Mouse (Mus musculus) neural tube, embryonic 11.5 days (tissue): ENCODE measurements around the gene Jmjd1c. TPM values are rescaled to one million over a fixed set of nuclear protein-coding genes. Genes with fewer than 3 reads are reported as not detected.

ENCODE experiments used
- ATAC-seq: fragments of 200-750 bp; cut with Nextera tagmentation; 2 replicates; pipeline ENCODE4 v1.8.0; 2017; ENCODE audit warnings: moderate number of reproducible peaks, mild to moderate bottlenecking, moderate TSS enrichment, moderate library complexity; ENCODE audit not compliant: insufficient read depth, low FRiP score, low TSS enrichment
- DNase-seq: peaks from one replicate; pipeline ENCODE4 v3.0.0-alpha.2; 2015; ENCODE audit warnings: low spot score
- H3K27ac ChIP-seq: fragments of 300-500 bp; sonication (generic); 2 replicates; pipeline ENCODE4 v1.5.1; 2014; ENCODE audit warnings: low read depth, mild to moderate bottlenecking, low read length
- H3K27me3 ChIP-seq: fragments of 300-500 bp; sonication (generic); 2 replicates; pipeline ENCODE4 v1.6.1; 2014; ENCODE audit warnings: mild to moderate bottlenecking, low read length, mixed read lengths; ENCODE audit not compliant: control insufficient read depth, insufficient read depth
- H3K36me3 ChIP-seq: fragments of 300-500 bp; sonication (generic); 2 replicates; pipeline ENCODE4 v1.6.1; 2014; ENCODE audit warnings: mild to moderate bottlenecking, low read length, moderate library complexity, mixed read lengths; ENCODE audit not compliant: control insufficient read depth, insufficient read depth
- H3K4me1 ChIP-seq: fragments of 300-500 bp; sonication (generic); 2 replicates; pipeline ENCODE4 v1.6.1; 2014; ENCODE audit warnings: low read length, mixed read lengths; ENCODE audit not compliant: control insufficient read depth, insufficient read depth
- H3K4me2 ChIP-seq: fragments of 300-500 bp; sonication (generic); 2 replicates; pipeline ENCODE4 v1.6.1; 2014; ENCODE audit warnings: low read depth, mild to moderate bottlenecking, moderate library complexity
- H3K4me3 ChIP-seq: fragments of 300-500 bp; sonication (generic); 2 replicates; pipeline ENCODE4 v1.5.1; 2014; ENCODE audit warnings: low read depth, low read length
- H3K9ac ChIP-seq: fragments of 300-500 bp; sonication (generic); 2 replicates; pipeline ENCODE4 v1.6.1; 2014; ENCODE audit warnings: mild to moderate bottlenecking, low read length
- H3K9me3 ChIP-seq: fragments of 300-500 bp; sonication (generic); 2 replicates; pipeline ENCODE4 v1.6.1; 2016; ENCODE audit warnings: low read length; ENCODE audit not compliant: control insufficient read depth
- WGBS: fragments of 180-500 bp; shearing (Covaris S2); extraction: QIAGEN DNeasy Blood & Tissue Kit; methylation state at CpG from one replicate; pipeline ENCODE4 v1.1.7; 2014; 5-methylcytosine and 5-hydroxymethylcytosine counted together
- polyA plus RNA-seq: library from polyadenylated mRNA; unstranded; fragments of >200 nt; fragmentation: Nextera tagmentation; extraction: Ambion mirVana; gene quantifications from 2 replicates; pipeline ENCODE4 v1.2.1, GENCODE M21; 2014

The Jmjd1c gene
- polyA plus RNA-seq, 1 experiment from 2014 or later: 47.6 TPM

- Histone ChIP-seq H3K27ac (no peak overlapping the region), H3K9me3 (no peaks in the 10 kb centered on the region), H3K4me1 (no peaks in the 10 kb centered on the region), H3K9ac (no peak overlapping the region), H3K4me2 (no peak overlapping the region), H3K4me3 (no peak overlapping the region), H3K36me3 (no peaks in the 10 kb centered on the region), H3K27me3 (no peaks in the 10 kb centered on the region)
- WGBS: 97% methylated on average over 2 of the region's 2 CpGs
- no peak for DNase-seq
- no peak for ATAC-seq
Measured at GRCm38 (mm10) chr10:67207931-67208330, 112.0 kb downstream of the Jmjd1c start.

- WGBS: 77% methylated on average over 4 of the region's 4 CpGs
- Histone ChIP-seq H3K36me3 (no peaks in the 10 kb centered on the region), H3K9me3 (no peaks in the 10 kb centered on the region)
Measured at GRCm38 (mm10) chr10:67209916-67210675, 114.2 kb downstream of the Jmjd1c start.

GRCm38 (mm10) chr10:67212031-67212430 is 116.1 kb downstream of the Jmjd1c start:
- H3K9me3 ChIP-seq: no peaks in the 10 kb centered on the region
- no peak overlapping the region for H3K4me3 ChIP-seq
- no peaks in the 10 kb centered on the region for H3K27me3 ChIP-seq
- no peak overlapping the region for H3K9ac ChIP-seq
- ATAC-seq (no peak), DNase-seq (no peak)
- no peaks in the 10 kb centered on the region for H3K36me3 ChIP-seq
- H3K4me2 ChIP-seq: no peak overlapping the region
- H3K27ac ChIP-seq: no peak overlapping the region
- WGBS: 96% methylated on average over 5 of the region's 5 CpGs
- H3K4me1 ChIP-seq: no peaks in the 10 kb centered on the region

More at GRCm38 (mm10) chr10:67209916-67210675, 114.2 kb downstream of the Jmjd1c start:
- ATAC-seq: no peak
- no peak overlapping the region for H3K27ac ChIP-seq
- H3K27me3 ChIP-seq: no peaks in the 10 kb centered on the region
- no peaks in the 10 kb centered on the region for H3K4me1 ChIP-seq
- no peak overlapping the region for H3K4me3 ChIP-seq
- no peak overlapping the region for H3K4me2 ChIP-seq
- H3K9ac ChIP-seq: no peak overlapping the region
- no peak for DNase-seq

GRCm38 (mm10) chr10:67213720-67214119 is 117.8 kb downstream of the Jmjd1c start:
- Histone ChIP-seq H3K27me3 (no peaks in the 10 kb centered on the region), H3K36me3 (no peaks in the 10 kb centered on the region), H3K27ac (no peak overlapping the region), H3K4me2 (no peak overlapping the region), H3K4me3 (no peak overlapping the region), H3K9me3 (no peaks in the 10 kb centered on the region), H3K4me1 (no peaks in the 10 kb centered on the region), H3K9ac (no peak overlapping the region)
- 67% methylated on average over 1 of the region's 1 CpGs for WGBS
- DNase-seq (no peak), ATAC-seq (no peak)

GRCm38 (mm10) chr10:67215133-67215532 is 119.2 kb downstream of the Jmjd1c start:
- no peak for DNase-seq
- Histone ChIP-seq H3K4me3 (no peak overlapping the region), H3K9me3 (no peaks in the 10 kb centered on the region), H3K27ac (no peak overlapping the region), H3K27me3 (no peaks in the 10 kb centered on the region), H3K4me1 (no peaks in the 10 kb centered on the region), H3K36me3 (0 out of 2 replicates have a peak, but pooled peaks cover 3% of the 10 kb centered on the region), H3K4me2 (no peak overlapping the region), H3K9ac (no peak overlapping the region)
- ATAC-seq: no peak
- WGBS: 92% methylated on average over 4 of the region's 4 CpGs

GRCm38 (mm10) chr10:67216872-67217271 is 120.9 kb downstream of the Jmjd1c start:
- Histone ChIP-seq H3K27me3 (no peaks in the 10 kb centered on the region), H3K27ac (no peak overlapping the region), H3K9ac (no peak overlapping the region), H3K36me3 (0 out of 2 replicates have a peak, but pooled peaks cover 6% of the 10 kb centered on the region), H3K4me1 (no peaks in the 10 kb centered on the region), H3K4me2 (no peak overlapping the region), H3K4me3 (no peak overlapping the region), H3K9me3 (no peaks in the 10 kb centered on the region)
- WGBS: 98% methylated on average over 3 of the region's 3 CpGs
- ATAC-seq (no peak), DNase-seq (no peak)

- Histone ChIP-seq H3K36me3 (0 out of 2 replicates have a peak, but pooled peaks cover 6% of the 10 kb centered on the region), H3K4me2 (no peak overlapping the region), H3K27me3 (no peaks in the 10 kb centered on the region), H3K4me1 (no peaks in the 10 kb centered on the region), H3K4me3 (no peak overlapping the region), H3K27ac (no peak overlapping the region), H3K9ac (no peak overlapping the region), H3K9me3 (no peaks in the 10 kb centered on the region)
- WGBS: 94% methylated on average over 18 of the region's 18 CpGs
- DNase-seq (no peak), ATAC-seq (no peak)
Measured at GRCm38 (mm10) chr10:67218873-67219565, 123.1 kb downstream of the Jmjd1c start.

- Histone ChIP-seq H3K36me3 (peaks cover 8% of the 10 kb centered on the region; the same call in 1 of the 2 replicates), H3K9ac (no peak overlapping the region), H3K4me1 (no peaks in the 10 kb centered on the region), H3K4me3 (no peak overlapping the region), H3K4me2 (no peak overlapping the region), H3K27me3 (no peaks in the 10 kb centered on the region), H3K9me3 (no peaks in the 10 kb centered on the region), H3K27ac (no peak overlapping the region)
- 91% methylated on average over 4 of the region's 4 CpGs for WGBS
- DNase-seq (no peak), ATAC-seq (no peak)
Measured at GRCm38 (mm10) chr10:67220251-67220650, 124.3 kb downstream of the Jmjd1c start.

GRCm38 (mm10) chr10:67221284-67221683 is 125.4 kb downstream of the Jmjd1c start:
- Histone ChIP-seq H3K27me3 (no peaks in the 10 kb centered on the region), H3K4me2 (no peak overlapping the region), H3K27ac (no peak overlapping the region), H3K9ac (no peak overlapping the region), H3K4me1 (no peaks in the 10 kb centered on the region), H3K9me3 (no peaks in the 10 kb centered on the region), H3K4me3 (no peak overlapping the region), H3K36me3 (peaks cover 9% of the 10 kb centered on the region; the same call in 1 of the 2 replicates)
- 56% methylated on average over 5 of the region's 5 CpGs for WGBS
- DNase-seq (no peak), ATAC-seq (no peak)
